Mouse (Mus musculus): Measurements from ENCODE around the gene Hlcs.

Hlcs gene

GRCm38 (mm10) chr16:94208826-94209225 lies 104.5 kb downstream of the Hlcs start:
- DNase-seq (ENCODE audit: low read depth, low spot score): no peak

GRCm38 (mm10) chr16:94208152-94208551 lies 105.2 kb downstream of the Hlcs start:
- DNase-seq (ENCODE audit: low read depth, low spot score): no peak

GRCm38 (mm10) chr16:94205528-94206484 lies 107.6 kb downstream of the Hlcs start:
- DNase-seq (ENCODE audit: low read depth, low spot score): no peak

- DNase-seq (ENCODE audit: low read depth, low spot score): no peak
Measured at GRCm38 (mm10) chr16:94201387-94201786, 112.0 kb downstream of the Hlcs start.

- no peak for DNase-seq (ENCODE audit: low read depth, low spot score)
Measured at GRCm38 (mm10) chr16:94195913-94196312, 117.5 kb downstream of the Hlcs start.

- DNase-seq (ENCODE audit: low read depth, low spot score): no peak
Measured at GRCm38 (mm10) chr16:94191379-94192315, 121.7 kb downstream of the Hlcs start.

GRCm38 (mm10) chr16:94190256-94190655 lies 123.1 kb downstream of the Hlcs start:
- DNase-seq (ENCODE audit: low read depth, low spot score): no peak

- DNase-seq (ENCODE audit: low read depth, low spot score): no peak
Measured at GRCm38 (mm10) chr16:94186526-94186925, 126.8 kb downstream of the Hlcs start.

GRCm38 (mm10) chr16:94185430-94185829 lies 127.9 kb downstream of the Hlcs start:
- DNase-seq (ENCODE audit: low read depth, low spot score): no peak

- no peak for DNase-seq (ENCODE audit: low read depth, low spot score)
Measured at GRCm38 (mm10) chr16:94180122-94180870, 133.1 kb downstream of the Hlcs start.

- peak; percentile 36 for DNase-seq (ENCODE audit: low read depth, low spot score)
Measured at GRCm38 (mm10) chr16:94179341-94180121, 133.8 kb downstream of the Hlcs start.

GRCm38 (mm10) chr16:94178441-94179220 lies 134.7 kb downstream of the Hlcs start:
- DNase-seq (ENCODE audit: low read depth, low spot score): no peak

- no peak for DNase-seq (ENCODE audit: low read depth, low spot score)
Measured at GRCm38 (mm10) chr16:94176997-94177857, 136.1 kb downstream of the Hlcs start.

- DNase-seq (ENCODE audit: low read depth, low spot score): no peak
Measured at GRCm38 (mm10) chr16:94175366-94175986, 137.9 kb downstream of the Hlcs start.

GRCm38 (mm10) chr16:94173361-94173760 lies 140.0 kb downstream of the Hlcs start:
- DNase-seq (ENCODE audit: low read depth, low spot score): no peak

GRCm38 (mm10) chr16:94170218-94170617 lies 143.2 kb downstream of the Hlcs start:
- peak; percentile 92 for DNase-seq (ENCODE audit: low read depth, low spot score)

GRCm38 (mm10) chr16:94168655-94169545 lies 144.5 kb downstream of the Hlcs start:
- peak; percentile 81 for DNase-seq (ENCODE audit: low read depth, low spot score)

Measured in ZHBTc4 (cell line).